5 mouse cellular contexts compared by ENCODE assay signal in the genomic region with DNA sequence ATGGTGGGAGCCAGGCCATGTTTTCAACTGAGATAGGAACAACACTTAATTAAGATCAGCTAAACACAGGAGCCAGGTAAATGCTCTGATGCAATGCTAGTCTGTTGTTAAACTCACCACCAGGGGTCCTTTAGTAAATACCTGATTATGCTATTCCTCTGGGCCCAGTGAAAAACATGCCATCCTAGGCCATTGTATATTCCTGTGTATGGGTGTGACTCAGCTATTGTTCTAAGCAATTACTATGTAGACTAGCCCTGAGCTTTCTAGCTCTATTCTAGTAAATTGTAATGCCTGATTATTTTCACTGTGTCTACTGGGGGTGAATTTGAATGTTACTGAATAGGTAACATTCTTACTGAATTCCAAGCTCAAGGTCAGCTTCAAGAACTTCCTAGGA.
A peak's percentile ranks its signal among the peaks of the same experiment; 100 is the strongest.
DNase-seq lines count a peak whose midpoint lies in the region; TF ChIP-seq lines count a peak whose summit lies in the region.
"Not testable (repeated sequence)": the region's sequence is repeated elsewhere in the genome, so short reads cannot be mapped to it uniquely, and the experiment has no call there.

No protein-coding gene starts in this region.

- not testable (repeated sequence) for H3K9me3 ChIP-seq in E14TG2a.4 (ENCODE audit: low read length); ES-E14 (ENCODE audit: control insufficient read depth, insufficient read depth, low read depth, low read length)

- peak; percentile 71 for DNase-seq in ES-CJ7 (ENCODE audit: low read depth, low spot score)
- peak; percentile 33 for DNase-seq in ES-E14 (ENCODE audit: low read depth, low spot score)
- DNase-seq in R1 (ENCODE audit: low read depth, low spot score): peak; percentile 93
- peak; percentile 84 for DNase-seq in ZHBTc4 (ENCODE audit: low read depth, low spot score)

- H3K4me3 ChIP-seq in E14TG2a.4 (replicated peaks; ENCODE audit: low read length); ES-E14 (ENCODE audit: insufficient read depth in 1 of 2, low read depth in 1 of 2, low read length in 2 of 2, poor library complexity in 1 of 2, severe bottlenecking in 1 of 2): not testable (repeated sequence)

- H3K27me3 ChIP-seq in E14TG2a.4 (ENCODE audit: insufficient read depth, low read length): not testable (repeated sequence)

- H3K9ac ChIP-seq in ES-E14 (ENCODE audit: insufficient read depth, low read depth, low read length, poor library complexity, severe bottlenecking): not testable (repeated sequence)

- not testable (repeated sequence) for H3K27ac ChIP-seq in ES-E14 (ENCODE audit: insufficient read depth, low read depth, low read length, poor library complexity, severe bottlenecking)

- in situ Hi-C loops in ES-E14 (cut with MboI; ENCODE audit: low sequenced_read_pairs in 2 of 2, unreplicated experiment in 2 of 2): not testable (repeated sequence)

- TF ChIP-seq CTCF in E14TG2a.4 (conservative IDR thresholded peaks at IDR 0.05; ENCODE audit: low read length): 0 out of 2 replicates have a peak, but pooled peaks have one; percentile 4

- peaks cover 12% of the 10 kb centered on the region for H3K4me1 ChIP-seq in E14TG2a.4 (replicated peaks; ENCODE audit: low read depth, low read length)
- H3K4me1 ChIP-seq in ES-E14 (ENCODE audit: control insufficient read depth in 2 of 2, insufficient read depth in 2 of 2, low read length in 2 of 2, poor library complexity in 1 of 2): not testable (repeated sequence)

- not testable (repeated sequence) for H3K36me3 ChIP-seq in E14TG2a.4 (ENCODE audit: insufficient read depth, low read length); ES-E14 (ENCODE audit: control insufficient read depth, insufficient read depth, low read length, poor library complexity, severe bottlenecking)

TF ChIP-seq in ES-E14, 5 proteins besides CTCF, POLR2A, EP300 and RAD21:
- TF ChIP-seq CHD2 (IDR thresholded peaks at IDR 0.05; ENCODE audit: low read depth, low read length): 0 out of 2 replicates have a peak, but pooled peaks have one; percentile 17

Comparison
In these comparisons a context has a peak if more than half of its experiments do, and no peak if none do; other contexts are left out.
1. DNase-seq: peak in every context shown above with its lines; median percentile 93 in R1; 84 in ZHBTc4; 71 in ES-CJ7; 33 in ES-E14.